Mouse (Mus musculus) cerebellum, adult 9-11 months (tissue): ENCODE data around the gene Tyk2.
A peak's percentile ranks its signal among the peaks of the same experiment; 100 is the strongest.

Source experiments
- DNase-seq: peaks from one replicate; pipeline ENCODE4 v3.0.0; 2022

Gene Tyk2

GRCm38 (mm10) chr9:21131059-21131956, at the start of gene Tyk2:
TSS of gene Tyk2 (minus strand) at chr9:21131243.
- DNase-seq: peak; percentile 96

GRCm38 (mm10) chr9:21180841-21181240, 49.8 kb upstream of the Tyk2 start:
- DNase-seq: no peak

GRCm38 (mm10) chr9:21180402-21180801, 49.4 kb upstream of the Tyk2 start:
- DNase-seq: no peak

GRCm38 (mm10) chr9:21172364-21172763, 41.3 kb upstream of the Tyk2 start:
- DNase-seq: no peak

- DNase-seq: no peak
Observed at GRCm38 (mm10) chr9:21169157-21169556, 38.1 kb upstream of the Tyk2 start.

GRCm38 (mm10) chr9:21168161-21169123, 37.4 kb upstream of the Tyk2 start:
- peak; percentile 54 for DNase-seq

GRCm38 (mm10) chr9:21167140-21168097, 36.4 kb upstream of the Tyk2 start:
- no peak for DNase-seq

- DNase-seq: no peak
Observed at GRCm38 (mm10) chr9:21166516-21166915, 35.5 kb upstream of the Tyk2 start.

GRCm38 (mm10) chr9:21165952-21166451, 35.0 kb upstream of the Tyk2 start:
- no peak for DNase-seq

GRCm38 (mm10) chr9:21165041-21165951, 34.3 kb upstream of the Tyk2 start, which contains the start of gene Pde4a:
TSS of gene Pde4a (plus strand) at chr9:21165714.
- no peak for DNase-seq

- DNase-seq: no peak
Observed at GRCm38 (mm10) chr9:21164072-21164471, 33.0 kb upstream of the Tyk2 start.

- no peak for DNase-seq
Observed at GRCm38 (mm10) chr9:21163086-21164050, 32.3 kb upstream of the Tyk2 start.

- DNase-seq: peak; percentile 90
Observed at GRCm38 (mm10) chr9:21161209-21161909, 30.3 kb upstream of the Tyk2 start.

- DNase-seq: no peak
Observed at GRCm38 (mm10) chr9:21154787-21155186, 23.7 kb upstream of the Tyk2 start.

- DNase-seq: no peak
Observed at GRCm38 (mm10) chr9:21153833-21154232, 22.8 kb upstream of the Tyk2 start.

- DNase-seq: no peak
Observed at GRCm38 (mm10) chr9:21153331-21153730, 22.3 kb upstream of the Tyk2 start.

- DNase-seq: no peak
Observed at GRCm38 (mm10) chr9:21152715-21153114, 21.7 kb upstream of the Tyk2 start.

- DNase-seq: peak; percentile 94
Observed at GRCm38 (mm10) chr9:21149654-21150419, 18.8 kb upstream of the Tyk2 start, which contains the start of gene Cdc37. TSS of gene Cdc37 (minus strand) at chr9:21149982.
